Mouse (Mus musculus): ENCODE data around the gene Tmed2. TPM values are rescaled to one million over a fixed set of nuclear protein-coding genes. Genes with fewer than 3 reads are reported as not detected.

Gene Tmed2
- polyA plus RNA-seq, 1 experiment from 2014 or later, result 267 TPM

GRCm38 (mm10) chr5:124505235-124505634 is 35.3 kb upstream of the Tmed2 start:
- Histone ChIP-seq H3K4me3 (ENCODE audit: low read depth, low read length) (no peak overlapping the region), H3K4me2 (ENCODE audit: low read depth, low read length) (no peak overlapping the region), H3K9me3 (ENCODE audit: low read length) (no peaks in the 10 kb centered on the region), H3K9ac (replicated peaks) (no peak overlapping the region), H3K36me3 (replicated peaks; ENCODE audit: insufficient read depth, low read length) (no peaks in the 10 kb centered on the region), H3K27ac (ENCODE audit: low read depth) (no peak overlapping the region), H3K4me1 (ENCODE audit: insufficient read depth) (no peaks in the 10 kb centered on the region), H3K27me3 (ENCODE audit: insufficient read depth, low read length) (no peaks in the 10 kb centered on the region)
- DNase-seq, result no peak
- 81% methylated on average over 4 of the region's 4 CpGs for WGBS (ENCODE audit: insufficient replicate concordance)
- TF ChIP-seq EP300 (IDR thresholded peaks at IDR 0.05; ENCODE audit: low read depth) (no peak), CTCF (IDR thresholded peaks at IDR 0.05; ENCODE audit: low read depth) (no peak)
- no peak for ATAC-seq

GRCm38 (mm10) chr5:124506731-124507359 is 33.6 kb upstream of the Tmed2 start:
- Histone ChIP-seq H3K27ac (ENCODE audit: low read depth) (0 out of 2 replicates have a peak overlapping the region, but pooled peaks have one; percentile 16), H3K9ac (replicated peaks) (no peak overlapping the region), H3K4me1 (ENCODE audit: insufficient read depth) (no peaks in the 10 kb centered on the region), H3K9me3 (ENCODE audit: low read length) (no peaks in the 10 kb centered on the region), H3K4me3 (ENCODE audit: low read depth, low read length) (no peak overlapping the region), H3K27me3 (ENCODE audit: insufficient read depth, low read length) (no peaks in the 10 kb centered on the region), H3K4me2 (ENCODE audit: low read depth, low read length) (0 out of 2 replicates have a peak overlapping the region, but pooled peaks have one; percentile 22), H3K36me3 (replicated peaks; ENCODE audit: insufficient read depth, low read length) (no peaks in the 10 kb centered on the region)
- no peak for ATAC-seq
- TF ChIP-seq EP300 (IDR thresholded peaks at IDR 0.05; ENCODE audit: low read depth) (no peak), CTCF (IDR thresholded peaks at IDR 0.05; ENCODE audit: low read depth) (peak; percentile 31)
- no peak for DNase-seq
- WGBS (ENCODE audit: insufficient replicate concordance), result 58% methylated on average over 10 of the region's 10 CpGs

- Histone ChIP-seq H3K36me3 (replicated peaks; ENCODE audit: insufficient read depth, low read length) (0 out of 2 replicates have a peak, but pooled peaks cover 3% of the 10 kb centered on the region), H3K9ac (replicated peaks) (no peak overlapping the region), H3K4me2 (ENCODE audit: low read depth, low read length) (no peak overlapping the region), H3K27me3 (ENCODE audit: insufficient read depth, low read length) (no peaks in the 10 kb centered on the region), H3K27ac (ENCODE audit: low read depth) (no peak overlapping the region), H3K4me3 (ENCODE audit: low read depth, low read length) (no peak overlapping the region), H3K4me1 (ENCODE audit: insufficient read depth) (no peaks in the 10 kb centered on the region), H3K9me3 (ENCODE audit: low read length) (no peaks in the 10 kb centered on the region)
- no peak for TF ChIP-seq EP300 (IDR thresholded peaks at IDR 0.05; ENCODE audit: low read depth)
- no peak for TF ChIP-seq CTCF (IDR thresholded peaks at IDR 0.05; ENCODE audit: low read depth)
- 80% methylated on average over 6 of the region's 6 CpGs for WGBS (ENCODE audit: insufficient replicate concordance)
- DNase-seq, result no peak
- no peak for ATAC-seq
Measured at GRCm38 (mm10) chr5:124509200-124509599, 31.3 kb upstream of the Tmed2 start.

- 0 out of 2 replicates have a peak overlapping the region, but pooled peaks have one; percentile 21 for H3K9ac ChIP-seq (replicated peaks)
- no peaks in the 10 kb centered on the region for H3K9me3 ChIP-seq (ENCODE audit: low read length)
- WGBS (ENCODE audit: insufficient replicate concordance), result 60% methylated on average over 12 of the region's 12 CpGs
- ATAC-seq, result no peak
- no peak for DNase-seq
- H3K27me3 ChIP-seq (ENCODE audit: insufficient read depth, low read length), result no peaks in the 10 kb centered on the region
- H3K4me2 ChIP-seq (ENCODE audit: low read depth, low read length), result no peak overlapping the region
- no peak overlapping the region for H3K4me3 ChIP-seq (ENCODE audit: low read depth, low read length)
- TF ChIP-seq CTCF (IDR thresholded peaks at IDR 0.05; ENCODE audit: low read depth) (no peak), EP300 (IDR thresholded peaks at IDR 0.05; ENCODE audit: low read depth) (no peak)
- H3K4me1 ChIP-seq (ENCODE audit: insufficient read depth), result no peaks in the 10 kb centered on the region
- H3K27ac ChIP-seq (ENCODE audit: low read depth), result no peak overlapping the region
- 0 out of 2 replicates have a peak, but pooled peaks cover 6% of the 10 kb centered on the region for H3K36me3 ChIP-seq (replicated peaks; ENCODE audit: insufficient read depth, low read length)
Measured at GRCm38 (mm10) chr5:124509742-124510237, 30.7 kb upstream of the Tmed2 start.

- ATAC-seq (no peak), DNase-seq (no peak)
- Histone ChIP-seq H3K4me1 (ENCODE audit: insufficient read depth) (no peaks in the 10 kb centered on the region), H3K4me3 (ENCODE audit: low read depth, low read length) (no peak overlapping the region), H3K9ac (replicated peaks) (no peak overlapping the region), H3K9me3 (ENCODE audit: low read length) (no peaks in the 10 kb centered on the region), H3K36me3 (replicated peaks; ENCODE audit: insufficient read depth, low read length) (0 out of 2 replicates have a peak, but pooled peaks cover 6% of the 10 kb centered on the region), H3K4me2 (ENCODE audit: low read depth, low read length) (no peak overlapping the region), H3K27me3 (ENCODE audit: insufficient read depth, low read length) (no peaks in the 10 kb centered on the region), H3K27ac (ENCODE audit: low read depth) (no peak overlapping the region)
- WGBS (ENCODE audit: insufficient replicate concordance), result 80% methylated on average over 10 of the region's 10 CpGs
- TF ChIP-seq EP300 (IDR thresholded peaks at IDR 0.05; ENCODE audit: low read depth), result no peak
Measured at GRCm38 (mm10) chr5:124510536-124511050, 29.9 kb upstream of the Tmed2 start.

- WGBS (ENCODE audit: insufficient replicate concordance), result 64% methylated on average over 5 of the region's 5 CpGs
- Histone ChIP-seq H3K27me3 (ENCODE audit: insufficient read depth, low read length) (no peaks in the 10 kb centered on the region), H3K36me3 (replicated peaks; ENCODE audit: insufficient read depth, low read length) (0 out of 2 replicates have a peak, but pooled peaks cover 6% of the 10 kb centered on the region), H3K9me3 (ENCODE audit: low read length) (no peaks in the 10 kb centered on the region), H3K4me3 (ENCODE audit: low read depth, low read length) (no peak overlapping the region), H3K4me1 (ENCODE audit: insufficient read depth) (no peaks in the 10 kb centered on the region), H3K9ac (replicated peaks) (no peak overlapping the region), H3K27ac (ENCODE audit: low read depth) (no peak overlapping the region), H3K4me2 (ENCODE audit: low read depth, low read length) (no peak overlapping the region)
- TF ChIP-seq EP300 (IDR thresholded peaks at IDR 0.05; ENCODE audit: low read depth), result no peak
- TF ChIP-seq CTCF (IDR thresholded peaks at IDR 0.05; ENCODE audit: low read depth), result no peak
- no peak for ATAC-seq
- DNase-seq, result no peak
Measured at GRCm38 (mm10) chr5:124515789-124516188, 24.7 kb upstream of the Tmed2 start.
